Mouse (Mus musculus) forebrain, embryonic 15.5 days (tissue): Measurements from ENCODE around the gene Atp1a2. TPM values are rescaled to one million over a fixed set of nuclear protein-coding genes. Genes with fewer than 3 reads are reported as not detected.

Experiments
- ATAC-seq: fragments of 200-750 bp; cut with Nextera tagmentation; replicated peaks from 2 replicates; pipeline ENCODE4 v1.8.0; 2017; ENCODE audit warnings: mild to moderate bottlenecking, moderate TSS enrichment, moderate library complexity
- H3K27ac ChIP-seq: fragments of 300-500 bp; sonication (generic); replicated peaks from 2 replicates; pipeline ENCODE4 v1.5.1; 2015; ENCODE audit warnings: mild to moderate bottlenecking, inconsistent platforms
- H3K27me3 ChIP-seq: fragments of 300-500 bp; sonication (generic); 2 replicates; pipeline ENCODE4 v1.6.1; 2015; ENCODE audit warnings: inconsistent platforms
- H3K36me3 ChIP-seq: fragments of 300-500 bp; sonication (generic); 2 replicates; pipeline ENCODE4 v1.6.1; 2015; ENCODE audit warnings: mild to moderate bottlenecking, inconsistent platforms
- H3K4me1 ChIP-seq: fragments of 300-500 bp; sonication (generic); 2 replicates; pipeline ENCODE4 v1.6.1; 2015; ENCODE audit warnings: inconsistent platforms
- H3K4me2 ChIP-seq: fragments of 300-500 bp; sonication (generic); replicated peaks from 2 replicates; pipeline ENCODE4 v1.6.1; 2015; ENCODE audit warnings: mild to moderate bottlenecking, inconsistent platforms
- H3K4me3 ChIP-seq: fragments of 300-500 bp; sonication (generic); 2 replicates; pipeline ENCODE4 v1.5.1; 2015; ENCODE audit warnings: mild to moderate bottlenecking, inconsistent platforms
- H3K9ac ChIP-seq: fragments of 300-500 bp; sonication (generic); replicated peaks from 2 replicates; pipeline ENCODE4 v1.6.1; 2015; ENCODE audit warnings: mild to moderate bottlenecking, inconsistent platforms
- H3K9me3 ChIP-seq: fragments of 300-500 bp; sonication (generic); 2 replicates; pipeline ENCODE4 v1.6.1; 2016; ENCODE audit warnings: inconsistent platforms
- WGBS: fragments of 180-500 bp; shearing (Covaris S2); methylation state at CpG from one replicate; pipeline ENCODE4 v1.1.7; 2015; ENCODE audit warnings: mixed read lengths; 5-methylcytosine and 5-hydroxymethylcytosine counted together
- polyA plus RNA-seq: library from polyadenylated mRNA; unstranded; fragments of >200 nt; fragmentation: Nextera tagmentation; extraction: Ambion mirVana; gene quantifications from 2 replicates; pipeline ENCODE4 v1.2.1, GENCODE M21; 2015

Atp1a2 gene
- polyA plus RNA-seq, 1 experiment from 2014 or later: 33.1 TPM

DNA sequence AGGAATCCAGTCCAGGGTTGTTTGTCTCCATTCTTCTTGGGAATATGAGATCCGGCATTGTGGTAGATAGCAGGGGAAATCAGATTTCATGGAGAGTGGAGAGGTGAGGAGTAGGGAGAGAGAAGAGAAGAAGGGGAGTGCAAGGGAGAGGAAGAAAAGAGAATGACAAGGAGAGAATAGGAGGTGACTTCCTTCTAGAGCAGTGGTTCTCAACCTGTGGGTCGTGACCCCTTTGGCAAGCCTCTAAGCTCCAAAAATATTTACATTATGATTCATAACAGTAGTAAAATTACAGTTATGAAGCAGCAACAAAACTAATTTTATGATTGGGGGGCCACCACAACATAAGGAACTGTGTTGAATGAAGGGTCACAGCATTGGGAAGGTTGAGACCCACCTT lies 35.1 kb upstream of the Atp1a2 start:
- no peak for ATAC-seq
- no peaks in the 10 kb centered on the region for H3K36me3 ChIP-seq
- peaks cover 14% of the 10 kb centered on the region for H3K4me1 ChIP-seq
- 89% methylated on average over 2 of the region's 2 CpGs for WGBS
- no peak overlapping the region for H3K27ac ChIP-seq
- no peaks in the 10 kb centered on the region for H3K9me3 ChIP-seq
- H3K9ac ChIP-seq: no peak overlapping the region
- no peak overlapping the region for H3K4me3 ChIP-seq
- no peaks in the 10 kb centered on the region for H3K27me3 ChIP-seq
- H3K4me2 ChIP-seq: no peak overlapping the region

DNA sequence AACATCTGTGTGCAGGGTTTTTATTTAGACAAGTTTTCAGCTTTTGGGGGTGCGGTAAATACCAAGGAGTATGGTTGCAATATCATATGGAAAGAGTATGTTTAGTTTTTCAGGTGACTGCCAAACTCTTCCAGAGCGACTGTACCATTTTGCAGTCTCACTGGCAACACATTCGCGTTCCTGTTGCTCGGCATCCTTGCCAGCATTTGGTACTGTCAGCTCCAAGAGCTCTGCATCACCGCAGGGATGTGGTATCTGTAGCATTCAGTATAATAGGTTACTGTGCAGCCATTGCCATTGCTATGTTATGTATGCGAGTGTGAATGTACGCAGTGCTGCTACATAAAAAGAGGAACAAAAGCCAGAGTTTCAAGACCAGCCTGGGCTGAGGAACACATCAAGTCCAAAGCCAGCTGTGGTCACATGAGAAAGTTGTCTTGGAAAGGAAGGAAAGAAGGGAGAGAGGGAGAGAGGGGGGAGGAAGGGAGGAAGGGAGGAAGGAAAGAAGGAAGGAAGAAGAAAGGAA lies 33.6 kb upstream of the Atp1a2 start:
- peaks cover 16% of the 10 kb centered on the region for H3K4me1 ChIP-seq
- H3K9ac ChIP-seq: no peak overlapping the region
- H3K36me3 ChIP-seq: no peaks in the 10 kb centered on the region
- no peak overlapping the region for H3K27ac ChIP-seq
- no peaks in the 10 kb centered on the region for H3K9me3 ChIP-seq
- no peak overlapping the region for H3K4me2 ChIP-seq
- H3K4me3 ChIP-seq: no peak overlapping the region
- H3K27me3 ChIP-seq: no peaks in the 10 kb centered on the region
- ATAC-seq: no peak
- 54% methylated on average over 8 of the region's 8 CpGs for WGBS

- peak; percentile 9; the same call in 1 of the 2 replicates for ATAC-seq
- WGBS: 78% methylated on average over 6 of the region's 6 CpGs
- H3K27me3 ChIP-seq: no peaks in the 10 kb centered on the region; the same call in 1 of the 2 replicates
- peak overlapping the region; percentile 47 for H3K27ac ChIP-seq
- no peaks in the 10 kb centered on the region for H3K9me3 ChIP-seq
- H3K4me2 ChIP-seq: peak overlapping the region; percentile 46; the same call in 1 of the 2 replicates
- H3K9ac ChIP-seq: 0 out of 2 replicates have a peak overlapping the region, but pooled peaks have one; percentile 37
- no peak overlapping the region for H3K4me3 ChIP-seq
- H3K4me1 ChIP-seq: peaks cover 24% of the 10 kb centered on the region
- no peaks in the 10 kb centered on the region for H3K36me3 ChIP-seq
These were observed 31.8 kb upstream of the Atp1a2 start for GRCm38 (mm10) chr1:172329616-172330015.

DNA sequence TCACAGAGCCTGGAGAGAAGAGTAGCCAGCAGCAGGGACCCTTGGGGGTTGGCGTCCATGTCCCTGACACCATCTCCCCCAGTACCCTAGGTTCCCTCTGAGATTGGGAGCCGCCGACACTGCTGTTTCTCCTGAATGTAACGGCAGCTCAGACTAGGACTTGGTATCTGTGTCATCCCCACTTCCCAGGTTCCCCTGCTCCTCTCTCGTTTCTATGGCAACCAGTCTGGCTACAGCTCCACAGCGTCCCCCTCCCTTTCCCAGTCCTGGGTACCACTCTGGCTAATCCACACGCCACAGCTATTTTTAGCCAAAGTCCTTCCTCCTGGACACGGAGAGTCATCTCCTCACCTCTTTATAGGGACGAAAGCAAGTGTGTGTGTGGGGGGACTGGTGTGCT lies 31.3 kb upstream of the Atp1a2 start, which contains the start of gene Kcnj9:
Gene Kcnj9, minus strand, starts transcription at position 188 of the 400 bp plus-strand sequence.
- Histone ChIP-seq H3K27ac (peak within 1 kb of the TSS; percentile 47), H3K36me3 (no peaks in the 10 kb centered on the region), H3K4me3 (peak within 1 kb of the TSS; percentile 34), H3K9ac (peak within 1 kb of the TSS; percentile 37; the same call in 1 of the 2 replicates), H3K4me2 (peak within 1 kb of the TSS; percentile 46), H3K4me1 (peaks cover 28% of the 10 kb centered on the region), H3K9me3 (no peaks in the 10 kb centered on the region), H3K27me3 (no peaks in the 10 kb centered on the region; the same call in 1 of the 2 replicates)
- 10% methylated on average over 9 of the region's 9 CpGs for WGBS
- peak; percentile 88 for ATAC-seq

GRCm38 (mm10) chr1:172328461-172328860 lies 30.6 kb upstream of the Atp1a2 start:
- H3K27me3 ChIP-seq: no peaks in the 10 kb centered on the region; the same call in 1 of the 2 replicates
- no peak overlapping the region for H3K9ac ChIP-seq
- H3K27ac ChIP-seq: no peak overlapping the region
- WGBS: 86% methylated on average over 7 of the region's 7 CpGs
- no peak for ATAC-seq
- peak overlapping the region; percentile 34 for H3K4me3 ChIP-seq
- H3K4me1 ChIP-seq: peaks cover 32% of the 10 kb centered on the region
- no peaks in the 10 kb centered on the region for H3K9me3 ChIP-seq
- no peaks in the 10 kb centered on the region for H3K36me3 ChIP-seq
- H3K4me2 ChIP-seq: peak overlapping the region; percentile 46

GRCm38 (mm10) chr1:172328041-172328440 lies 30.2 kb upstream of the Atp1a2 start:
- ATAC-seq: no peak
- WGBS: 90% methylated on average over 3 of the region's 3 CpGs
- H3K27ac ChIP-seq: no peak overlapping the region
- no peaks in the 10 kb centered on the region for H3K9me3 ChIP-seq
- H3K4me3 ChIP-seq: no peak overlapping the region
- no peaks in the 10 kb centered on the region; the same call in 1 of the 2 replicates for H3K27me3 ChIP-seq
- H3K36me3 ChIP-seq: no peaks in the 10 kb centered on the region
- H3K4me2 ChIP-seq: no peak overlapping the region
- peaks cover 37% of the 10 kb centered on the region for H3K4me1 ChIP-seq
- no peak overlapping the region for H3K9ac ChIP-seq

- Histone ChIP-seq H3K27me3 (no peaks in the 10 kb centered on the region; the same call in 1 of the 2 replicates), H3K4me3 (no peak overlapping the region), H3K4me1 (peaks cover 42% of the 10 kb centered on the region), H3K36me3 (no peaks in the 10 kb centered on the region), H3K9me3 (no peaks in the 10 kb centered on the region), H3K9ac (no peak overlapping the region), H3K27ac (no peak overlapping the region), H3K4me2 (no peak overlapping the region)
- no peak for ATAC-seq
- 93% methylated on average over 16 of the region's 16 CpGs for WGBS
These were observed 29.5 kb upstream of the Atp1a2 start for GRCm38 (mm10) chr1:172327206-172328001.

GRCm38 (mm10) chr1:172326684-172327083 lies 28.8 kb upstream of the Atp1a2 start:
- no peaks in the 10 kb centered on the region for H3K36me3 ChIP-seq
- peak overlapping the region; percentile 51 for H3K4me3 ChIP-seq
- H3K9ac ChIP-seq: peak overlapping the region; percentile 33
- ATAC-seq: no peak
- H3K27me3 ChIP-seq: no peaks in the 10 kb centered on the region; the same call in 1 of the 2 replicates
- H3K27ac ChIP-seq: no peak overlapping the region
- peaks cover 42% of the 10 kb centered on the region for H3K4me1 ChIP-seq
- WGBS: 68% methylated on average over 11 of the region's 11 CpGs
- H3K9me3 ChIP-seq: no peaks in the 10 kb centered on the region
- H3K4me2 ChIP-seq: peak overlapping the region; percentile 88

- peaks cover 46% of the 10 kb centered on the region for H3K4me1 ChIP-seq
- H3K9ac ChIP-seq: peak overlapping the region; percentile 33
- no peaks in the 10 kb centered on the region for H3K36me3 ChIP-seq
- no peak overlapping the region for H3K27ac ChIP-seq
- 23% methylated on average over 94 of the region's 94 CpGs for WGBS
- no peaks in the 10 kb centered on the region for H3K9me3 ChIP-seq
- peak overlapping the region; percentile 88 for H3K4me2 ChIP-seq
- peak overlapping the region; percentile 51 for H3K4me3 ChIP-seq
- ATAC-seq: peak; percentile 29
- H3K27me3 ChIP-seq: no peaks in the 10 kb centered on the region; the same call in 1 of the 2 replicates
These were observed 28.0 kb upstream of the Atp1a2 start for GRCm38 (mm10) chr1:172325680-172326535.

DNA sequence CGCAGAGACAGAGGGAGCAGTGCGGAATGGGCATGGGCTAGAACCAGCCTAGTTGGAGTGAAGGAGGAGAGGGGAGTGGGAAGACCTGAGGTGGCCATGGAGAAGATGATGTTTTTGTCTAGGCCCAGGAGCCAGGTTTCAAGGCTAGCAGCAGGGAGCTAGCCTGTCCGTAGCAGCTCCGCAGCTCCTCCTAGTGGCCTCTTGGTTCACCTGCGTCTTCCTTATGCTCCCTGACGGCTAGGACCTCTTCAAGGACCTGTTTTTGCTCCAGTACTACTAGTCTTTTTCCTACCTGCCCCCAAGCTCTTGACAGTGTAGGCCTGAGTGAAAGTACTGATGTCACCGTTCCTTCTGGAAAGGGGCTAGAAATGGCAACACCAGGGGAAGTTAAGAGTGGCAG lies 26.9 kb upstream of the Atp1a2 start:
- ATAC-seq: peak; percentile 8; the same call in 1 of the 2 replicates
- H3K4me3 ChIP-seq: no peak overlapping the region
- no peaks in the 10 kb centered on the region for H3K9me3 ChIP-seq
- H3K4me2 ChIP-seq: no peak overlapping the region
- no peaks in the 10 kb centered on the region for H3K36me3 ChIP-seq
- no peaks in the 10 kb centered on the region; the same call in 1 of the 2 replicates for H3K27me3 ChIP-seq
- peaks cover 56% of the 10 kb centered on the region for H3K4me1 ChIP-seq
- WGBS: 9% methylated on average over 7 of the region's 7 CpGs
- H3K27ac ChIP-seq: 0 out of 2 replicates have a peak overlapping the region, but pooled peaks have one; percentile 9
- H3K9ac ChIP-seq: no peak overlapping the region

- Histone ChIP-seq H3K9me3 (no peaks in the 10 kb centered on the region), H3K27me3 (no peaks in the 10 kb centered on the region; the same call in 1 of the 2 replicates), H3K4me1 (peaks cover 55% of the 10 kb centered on the region), H3K27ac (0 out of 2 replicates have a peak overlapping the region, but pooled peaks have one; percentile 9), H3K36me3 (no peaks in the 10 kb centered on the region), H3K4me3 (no peak overlapping the region), H3K4me2 (no peak overlapping the region), H3K9ac (no peak overlapping the region)
- 56% methylated on average over 6 of the region's 6 CpGs for WGBS
- ATAC-seq: no peak
These were observed 26.0 kb upstream of the Atp1a2 start for GRCm38 (mm10) chr1:172323801-172324359.
